Mouse (Mus musculus): Measurements from ENCODE around the gene Foxred2. TPM values are rescaled to one million over a fixed set of nuclear protein-coding genes. Genes with fewer than 3 reads are reported as not detected.

Gene Foxred2
- polyA plus RNA-seq, 1 experiment from 2014 or later: 12.3 TPM

DNA sequence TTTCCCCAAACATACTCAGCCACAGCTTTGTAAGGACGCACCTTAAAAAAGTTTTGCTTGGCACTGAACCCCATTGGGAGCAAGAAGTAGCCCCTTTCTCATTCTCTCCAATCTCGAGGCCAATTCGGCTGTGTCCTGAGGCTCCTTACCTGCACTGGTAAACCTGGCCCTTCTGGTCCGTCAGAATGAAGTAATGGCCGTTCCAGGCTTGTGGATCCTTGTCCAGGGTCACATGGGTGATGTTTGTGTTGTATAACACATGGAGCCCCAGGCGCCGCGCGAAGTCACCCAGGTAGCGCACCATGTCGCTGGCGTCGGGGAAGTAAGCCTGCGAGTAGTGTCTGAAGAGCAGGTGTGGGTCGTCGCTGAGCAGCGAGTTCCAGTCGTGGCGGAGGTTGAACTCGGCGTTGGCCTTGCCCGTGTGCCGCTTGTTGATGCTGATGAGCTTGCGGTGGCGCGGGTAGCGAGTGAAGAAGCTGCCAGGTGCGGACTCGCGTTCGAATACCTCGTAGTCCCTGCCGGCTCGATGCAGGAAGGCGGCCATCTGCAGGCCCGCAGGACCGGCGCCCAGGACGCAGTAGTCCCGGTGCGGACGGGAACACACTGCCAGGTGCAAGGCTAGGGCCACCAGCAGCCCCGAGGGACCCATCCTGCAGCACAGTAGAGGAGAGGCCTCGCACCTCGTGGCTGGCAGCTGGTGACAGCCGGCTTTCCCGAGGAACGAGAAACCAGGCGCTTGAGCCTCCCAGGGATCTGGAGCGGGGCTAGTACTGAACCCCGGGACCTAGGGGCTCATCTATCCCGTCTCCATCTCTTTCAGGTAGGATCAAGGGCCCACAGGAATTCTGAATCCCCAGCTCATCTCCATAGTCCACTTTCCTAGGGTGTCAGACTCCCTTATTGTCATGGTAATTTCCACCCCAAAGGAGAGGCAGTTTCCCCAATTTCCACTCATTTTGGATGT is 800 bp downstream of the Foxred2 start:
- Histone ChIP-seq H3K9ac (ENCODE audit: low read length) (peak overlapping the region; percentile 66), H3K4me2 (ENCODE audit: low read length) (peak overlapping the region; percentile 82), H3K9me3 (replicated peaks; ENCODE audit: control insufficient read depth, low read length) (no peaks in the 10 kb centered on the region), H3K4me1 (ENCODE audit: control insufficient read depth, insufficient read depth, low read length) (peaks cover 11% of the 10 kb centered on the region), H3K4me3 (ENCODE audit: low read depth, low read length) (peak overlapping the region; percentile 54), H3K27ac (ENCODE audit: low read depth, low read length) (peak overlapping the region; percentile 59), H3K36me3 (ENCODE audit: control insufficient read depth, insufficient read depth, low read length) (peaks cover 50% of the 10 kb centered on the region), H3K27me3 (replicated peaks; ENCODE audit: control insufficient read depth, insufficient read depth, low read length) (no peaks in the 10 kb centered on the region)
- ATAC-seq (peak; percentile 60; the same call in 1 of the 2 replicates), DNase-seq (ENCODE audit: low spot score) (peak; percentile 41)
- WGBS: 11% methylated on average over 52 of the region's 52 CpGs

DNA sequence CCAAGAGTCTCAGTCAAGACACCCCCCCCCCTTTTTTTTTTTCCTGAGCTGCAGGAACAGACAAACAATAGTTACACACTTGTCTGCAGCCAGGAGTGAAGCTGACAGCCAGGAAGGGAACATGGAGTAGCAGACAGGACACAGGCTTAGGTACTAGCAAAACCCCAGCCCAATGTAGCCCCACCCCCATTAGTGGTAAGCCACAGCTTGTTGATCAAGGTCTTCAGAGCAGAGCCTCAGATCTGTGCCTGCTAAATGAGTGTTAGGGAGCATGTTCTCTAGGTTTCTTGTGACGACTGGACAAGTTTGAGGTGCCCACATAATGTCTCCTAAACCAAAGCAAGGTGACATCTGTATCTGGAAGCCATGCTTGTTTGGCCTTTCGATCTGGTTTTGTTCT is 2.2 kb downstream of the Foxred2 start:
- 91% methylated on average over 2 of the region's 2 CpGs for WGBS
- no peaks in the 10 kb centered on the region for H3K27me3 ChIP-seq (replicated peaks; ENCODE audit: control insufficient read depth, insufficient read depth, low read length)
- H3K27ac ChIP-seq (ENCODE audit: low read depth, low read length): no peak overlapping the region
- H3K4me3 ChIP-seq (ENCODE audit: low read depth, low read length): no peak overlapping the region
- peaks cover 11% of the 10 kb centered on the region for H3K4me1 ChIP-seq (ENCODE audit: control insufficient read depth, insufficient read depth, low read length)
- ATAC-seq: no peak
- H3K36me3 ChIP-seq (ENCODE audit: control insufficient read depth, insufficient read depth, low read length): peaks cover 44% of the 10 kb centered on the region
- H3K9ac ChIP-seq (ENCODE audit: low read length): 0 out of 2 replicates have a peak overlapping the region, but pooled peaks have one; percentile 1
- H3K4me2 ChIP-seq (ENCODE audit: low read length): peak overlapping the region; percentile 22; the same call in 1 of the 2 replicates
- H3K9me3 ChIP-seq (replicated peaks; ENCODE audit: control insufficient read depth, low read length): no peaks in the 10 kb centered on the region
- no peak for DNase-seq (ENCODE audit: low spot score)

- Histone ChIP-seq H3K4me2 (ENCODE audit: low read length) (no peak overlapping the region), H3K9me3 (replicated peaks; ENCODE audit: control insufficient read depth, low read length) (no peaks in the 10 kb centered on the region), H3K4me1 (ENCODE audit: control insufficient read depth, insufficient read depth, low read length) (peaks cover 11% of the 10 kb centered on the region), H3K27me3 (replicated peaks; ENCODE audit: control insufficient read depth, insufficient read depth, low read length) (no peaks in the 10 kb centered on the region), H3K27ac (ENCODE audit: low read depth, low read length) (no peak overlapping the region), H3K4me3 (ENCODE audit: low read depth, low read length) (no peak overlapping the region), H3K36me3 (ENCODE audit: control insufficient read depth, insufficient read depth, low read length) (peaks cover 34% of the 10 kb centered on the region), H3K9ac (ENCODE audit: low read length) (no peak overlapping the region)
- ATAC-seq (no peak), DNase-seq (ENCODE audit: low spot score) (no peak)
- WGBS: 91% methylated on average over 3 of the region's 3 CpGs
Observed at GRCm38 (mm10) chr15:77952921-77953320, 3.6 kb downstream of the Foxred2 start.

DNA sequence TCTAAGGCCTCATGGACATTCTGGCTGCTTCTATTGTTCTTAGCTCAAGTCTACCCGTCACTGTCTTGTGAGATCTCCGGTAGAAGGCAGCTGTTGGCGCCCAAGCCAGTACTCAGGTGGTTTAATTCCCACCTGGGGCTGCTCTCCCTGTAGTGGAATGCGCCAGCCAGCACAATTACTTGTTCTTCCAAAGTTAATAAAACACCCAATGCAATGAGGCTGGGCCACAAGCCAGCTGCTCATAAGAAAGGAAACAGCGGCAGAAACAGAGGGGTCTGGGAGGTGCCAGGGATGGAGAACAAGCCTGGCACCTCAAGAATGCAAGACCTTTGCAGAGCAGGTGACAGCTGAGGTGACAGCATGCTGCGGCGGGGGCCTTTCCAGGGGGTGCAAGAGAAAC is 7.5 kb downstream of the Foxred2 start:
- no peak for DNase-seq (ENCODE audit: low spot score)
- no peak overlapping the region for H3K4me3 ChIP-seq (ENCODE audit: low read depth, low read length)
- ATAC-seq: no peak
- peaks cover 64% of the 10 kb centered on the region for H3K36me3 ChIP-seq (ENCODE audit: control insufficient read depth, insufficient read depth, low read length)
- no peak overlapping the region for H3K4me2 ChIP-seq (ENCODE audit: low read length)
- 76% methylated on average over 7 of the region's 7 CpGs for WGBS
- no peak overlapping the region for H3K9ac ChIP-seq (ENCODE audit: low read length)
- no peak overlapping the region for H3K27ac ChIP-seq (ENCODE audit: low read depth, low read length)
- no peaks in the 10 kb centered on the region for H3K27me3 ChIP-seq (replicated peaks; ENCODE audit: control insufficient read depth, insufficient read depth, low read length)
- H3K4me1 ChIP-seq (ENCODE audit: control insufficient read depth, insufficient read depth, low read length): no peaks in the 10 kb centered on the region
- H3K9me3 ChIP-seq (replicated peaks; ENCODE audit: control insufficient read depth, low read length): no peaks in the 10 kb centered on the region

DNA sequence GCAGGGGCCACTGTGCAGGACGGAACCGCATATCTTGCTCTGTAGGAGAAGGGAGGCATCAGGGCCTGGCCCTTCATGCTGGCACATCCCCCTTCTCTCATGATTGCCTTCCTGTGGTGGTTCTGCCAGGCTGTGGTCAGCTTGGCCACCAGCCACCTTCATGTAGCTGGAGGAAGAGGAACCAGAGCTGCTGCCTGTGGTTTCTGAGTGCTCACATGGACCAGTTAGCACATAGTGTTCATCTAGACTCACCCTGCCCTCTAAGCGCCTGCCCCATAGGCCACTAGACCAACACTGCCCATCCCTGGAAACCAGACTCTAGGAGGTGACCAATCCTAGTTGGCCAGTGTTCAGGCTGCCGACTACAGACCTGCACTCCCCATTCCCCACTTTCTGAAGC is 10.8 kb downstream of the Foxred2 start:
- H3K27ac ChIP-seq (ENCODE audit: low read depth, low read length): no peak overlapping the region
- no peak for DNase-seq (ENCODE audit: low spot score)
- no peak overlapping the region for H3K4me3 ChIP-seq (ENCODE audit: low read depth, low read length)
- no peaks in the 10 kb centered on the region for H3K4me1 ChIP-seq (ENCODE audit: control insufficient read depth, insufficient read depth, low read length)
- no peaks in the 10 kb centered on the region for H3K27me3 ChIP-seq (replicated peaks; ENCODE audit: control insufficient read depth, insufficient read depth, low read length)
- H3K9ac ChIP-seq (ENCODE audit: low read length): no peak overlapping the region
- no peak for ATAC-seq
- no peaks in the 10 kb centered on the region for H3K9me3 ChIP-seq (replicated peaks; ENCODE audit: control insufficient read depth, low read length)
- H3K4me2 ChIP-seq (ENCODE audit: low read length): no peak overlapping the region
- WGBS: 81% methylated on average over 4 of the region's 4 CpGs
- peaks cover 63% of the 10 kb centered on the region for H3K36me3 ChIP-seq (ENCODE audit: control insufficient read depth, insufficient read depth, low read length)

- Histone ChIP-seq H3K4me2 (ENCODE audit: low read length) (no peak overlapping the region), H3K27ac (ENCODE audit: low read depth, low read length) (no peak overlapping the region), H3K4me1 (ENCODE audit: control insufficient read depth, insufficient read depth, low read length) (no peaks in the 10 kb centered on the region), H3K9me3 (replicated peaks; ENCODE audit: control insufficient read depth, low read length) (no peaks in the 10 kb centered on the region), H3K9ac (ENCODE audit: low read length) (no peak overlapping the region), H3K27me3 (replicated peaks; ENCODE audit: control insufficient read depth, insufficient read depth, low read length) (no peaks in the 10 kb centered on the region), H3K36me3 (ENCODE audit: control insufficient read depth, insufficient read depth, low read length) (peaks cover 39% of the 10 kb centered on the region), H3K4me3 (ENCODE audit: low read depth, low read length) (no peak overlapping the region)
- DNase-seq (ENCODE audit: low spot score): peak; percentile 76
- ATAC-seq: peak; percentile 50; the same call in 1 of the 2 replicates
- WGBS: 69% methylated on average over 3 of the region's 3 CpGs
Observed at GRCm38 (mm10) chr15:77941563-77941962, 15.0 kb downstream of the Foxred2 start.

DNA sequence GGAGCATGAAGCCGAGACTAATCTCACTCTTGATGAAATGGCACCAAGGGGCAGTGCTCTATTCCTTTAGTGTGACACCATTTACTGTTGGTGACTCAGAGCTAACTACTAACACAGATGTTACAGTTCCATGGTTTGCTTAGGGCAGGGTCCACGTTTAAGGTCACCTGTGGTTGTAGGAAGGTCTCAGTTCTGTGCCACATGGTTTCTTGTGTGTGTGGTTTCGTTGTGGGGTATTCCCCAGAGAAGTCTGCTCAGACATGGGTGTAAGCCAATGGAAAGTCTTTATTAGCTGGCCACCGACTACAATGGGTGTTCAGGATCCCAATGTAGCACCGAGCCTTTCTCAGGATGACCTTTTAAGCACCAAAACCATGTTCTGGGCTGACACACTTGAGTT is 18.0 kb downstream of the Foxred2 start:
- ATAC-seq (no peak), DNase-seq (ENCODE audit: low spot score) (no peak)
- H3K4me1 ChIP-seq (ENCODE audit: control insufficient read depth, insufficient read depth, low read length): peaks cover 2% of the 10 kb centered on the region; the same call in 1 of the 2 replicates
- H3K4me3 ChIP-seq (ENCODE audit: low read depth, low read length): no peak overlapping the region
- no peaks in the 10 kb centered on the region for H3K27me3 ChIP-seq (replicated peaks; ENCODE audit: control insufficient read depth, insufficient read depth, low read length)
- H3K36me3 ChIP-seq (ENCODE audit: control insufficient read depth, insufficient read depth, low read length): peaks cover 17% of the 10 kb centered on the region
- H3K9ac ChIP-seq (ENCODE audit: low read length): no peak overlapping the region
- H3K9me3 ChIP-seq (replicated peaks; ENCODE audit: control insufficient read depth, low read length): no peaks in the 10 kb centered on the region
- no peak overlapping the region for H3K4me2 ChIP-seq (ENCODE audit: low read length)
- WGBS: 85% methylated on average over 5 of the region's 5 CpGs
- no peak overlapping the region for H3K27ac ChIP-seq (ENCODE audit: low read depth, low read length)

- Histone ChIP-seq H3K4me1 (ENCODE audit: control insufficient read depth, insufficient read depth, low read length) (peaks cover 5% of the 10 kb centered on the region; the same call in 1 of the 2 replicates), H3K9me3 (replicated peaks; ENCODE audit: control insufficient read depth, low read length) (no peaks in the 10 kb centered on the region), H3K27ac (ENCODE audit: low read depth, low read length) (peak overlapping the region; percentile 5), H3K36me3 (ENCODE audit: control insufficient read depth, insufficient read depth, low read length) (no peaks in the 10 kb centered on the region), H3K4me3 (ENCODE audit: low read depth, low read length) (no peak overlapping the region), H3K9ac (ENCODE audit: low read length) (no peak overlapping the region), H3K4me2 (ENCODE audit: low read length) (no peak overlapping the region), H3K27me3 (replicated peaks; ENCODE audit: control insufficient read depth, insufficient read depth, low read length) (no peaks in the 10 kb centered on the region)
- ATAC-seq: peak; percentile 71
- peak; percentile 81 for DNase-seq (ENCODE audit: low spot score)
- 74% methylated on average over 14 of the region's 14 CpGs for WGBS
Observed at GRCm38 (mm10) chr15:77935673-77936375, 20.7 kb downstream of the Foxred2 start.

Measured in forebrain, embryonic 14.5 days (tissue).